Mouse (Mus musculus) bone marrow, adult 2 months (tissue): ENCODE results near the gene Gm9918.

Experiments used
- CTCF ChIP-seq: fragments of 200-500 bp; IDR thresholded peaks from 2 replicates; pipeline ENCODE4 v1.5.1; 2011; ENCODE audit warnings: low read length, control low read depth; ENCODE audit not compliant: control insufficient read depth, insufficient read depth
- POLR2A ChIP-seq: fragments of 200-500 bp; IDR thresholded peaks from 2 replicates; pipeline ENCODE4 v1.6.1; 2011; ENCODE audit warnings: low read depth, mild to moderate bottlenecking, control low read depth, low read length, borderline replicate concordance; ENCODE audit not compliant: control insufficient read depth

DNA sequence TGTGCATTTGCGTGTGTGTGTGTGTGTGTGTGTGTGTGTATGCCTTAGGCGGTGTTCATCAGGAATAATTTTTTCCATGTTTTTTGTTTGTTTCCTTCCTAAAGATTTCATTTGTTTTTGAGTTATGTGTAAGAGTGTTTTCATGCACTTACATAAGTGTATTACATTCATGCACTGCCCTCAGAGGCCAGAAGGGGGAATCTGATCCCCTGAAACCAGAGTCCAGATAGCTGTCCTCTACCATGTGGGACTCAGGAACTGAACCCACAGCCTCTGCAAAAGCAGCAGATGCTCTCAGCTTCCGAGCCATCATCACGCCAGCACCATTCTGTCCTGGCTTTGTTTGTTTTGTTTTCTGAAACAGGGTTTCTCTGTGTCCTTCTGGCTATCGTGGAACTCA, 4.8 kb upstream of the Gm9918 start:
- TF ChIP-seq CTCF (no peak), POLR2A (no peak)
